Mouse (Mus musculus) embryonic fibroblast, embryonic 13.5 days (primary cell): ENCODE data around the gene Trpv2. TPM values are rescaled to one million over a fixed set of nuclear protein-coding genes. Genes with fewer than 3 reads are reported as not detected.

Source experiments
- H3K27ac ChIP-seq: 2 replicates; pipeline ENCODE4 v1.5.1; 2012; ENCODE audit warnings: low read length, control low read depth, inconsistent platforms; ENCODE audit not compliant: insufficient read depth
- H3K4me1 ChIP-seq: 2 replicates; pipeline ENCODE4 v1.6.1; 2011; ENCODE audit warnings: low read length; ENCODE audit not compliant: control insufficient read depth, insufficient read depth
- H3K4me3 ChIP-seq: 2 replicates; pipeline ENCODE4 v1.5.1; 2011; ENCODE audit warnings: mild to moderate bottlenecking, control low read depth, low read length; ENCODE audit not compliant: insufficient read depth
- CTCF ChIP-seq: IDR thresholded peaks from 2 replicates; pipeline ENCODE4 v1.5.1; 2011; ENCODE audit warnings: mild to moderate bottlenecking, control low read depth, low read length, moderate library complexity, borderline replicate concordance; ENCODE audit not compliant: insufficient read depth
- POLR2A ChIP-seq: IDR thresholded peaks from 2 replicates; pipeline ENCODE4 v1.6.1; 2011; ENCODE audit warnings: low read depth, mild to moderate bottlenecking, control low read depth, low read length, moderate library complexity
- polyA plus RNA-seq: library from polyadenylated mRNA; stranded (reverse); fragments of >200 nt; gene quantifications from 2 replicates; pipeline ENCODE4 v1.2.4, GENCODE M21; 2011; ENCODE audit warnings: low read depth; ENCODE audit not compliant: missing spikeins, insufficient read length

The Trpv2 gene
- polyA plus RNA-seq, 1 experiment: 9.6 TPM

DNA sequence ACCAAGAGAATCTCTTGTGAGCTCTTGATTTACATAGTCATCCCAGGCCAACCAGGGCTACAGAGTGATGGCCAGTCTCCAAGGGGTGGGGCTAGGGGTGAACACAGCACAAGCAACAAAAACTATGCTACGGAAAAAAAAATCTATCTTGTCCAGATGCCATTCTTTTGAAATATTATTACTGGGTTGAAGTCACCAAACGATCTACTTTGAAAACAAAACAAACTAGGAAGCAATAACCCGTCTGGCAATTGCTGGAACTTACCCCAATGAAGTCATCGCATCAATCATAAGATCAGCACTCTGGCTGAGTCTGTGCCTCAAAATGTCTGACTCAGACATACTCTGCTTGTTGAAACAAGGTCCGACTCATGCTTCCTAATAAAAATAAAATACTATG, 24.5 kb upstream of the Trpv2 start:
- H3K27ac ChIP-seq: peak overlapping the region; percentile 94
- peak overlapping the region; percentile 57; the same call in 1 of the 2 replicates for H3K4me3 ChIP-seq
- H3K4me1 ChIP-seq: peaks cover 3% of the 10 kb centered on the region
- TF ChIP-seq POLR2A: no peak
- no peak for TF ChIP-seq CTCF

GRCm38 (mm10) chr11:62550227-62550685, 24.0 kb upstream of the Trpv2 start:
- H3K4me1 ChIP-seq: peaks cover 5% of the 10 kb centered on the region
- peak overlapping the region; percentile 94 for H3K27ac ChIP-seq
- TF ChIP-seq POLR2A (peak; percentile 49; the same call in 1 of the 2 replicates), CTCF (no peak)
- peak overlapping the region; percentile 57 for H3K4me3 ChIP-seq

DNA sequence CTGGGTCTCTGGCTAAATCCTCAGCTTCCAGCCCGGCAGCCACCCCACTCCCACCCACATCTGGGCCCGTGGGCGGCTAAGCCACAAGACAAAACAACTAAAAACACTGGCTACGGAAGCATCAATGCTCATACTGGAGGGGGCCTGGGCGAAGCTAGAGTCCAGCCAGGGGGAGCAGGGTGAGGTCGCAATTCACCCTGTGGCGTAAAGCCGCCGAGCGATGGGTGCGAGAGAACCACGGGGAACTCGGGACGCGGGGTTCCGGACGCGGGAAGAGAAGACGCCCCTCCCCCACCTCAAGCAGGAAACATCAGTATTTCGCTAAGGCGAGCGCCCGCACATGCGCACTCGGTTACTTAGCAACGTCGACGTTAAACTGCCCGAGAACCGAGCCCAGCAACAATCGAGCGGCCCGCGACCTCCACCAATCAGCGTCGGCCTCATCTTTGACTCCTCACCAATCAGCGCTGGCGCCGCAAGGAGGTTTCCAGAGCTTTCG, 23.5 kb upstream of the Trpv2 start, which contains the start of gene Ubb:
Gene Ubb, plus strand, starts transcription at position 445 of the 499 bp plus-strand sequence.
- TF ChIP-seq CTCF (no peak), POLR2A (peak; percentile 79)
- peak within 1 kb of the TSS; percentile 94 for H3K27ac ChIP-seq
- peaks cover 5% of the 10 kb centered on the region for H3K4me1 ChIP-seq
- H3K4me3 ChIP-seq: peak within 1 kb of the TSS; percentile 91

- Histone ChIP-seq H3K4me3 (peak overlapping the region; percentile 91), H3K4me1 (peaks cover 5% of the 10 kb centered on the region), H3K27ac (peak overlapping the region; percentile 91)
- TF ChIP-seq POLR2A (peak; percentile 99), CTCF (no peak)
Measured at GRCm38 (mm10) chr11:62551226-62552119, 22.8 kb upstream of the Trpv2 start.

- Histone ChIP-seq H3K4me3 (peak overlapping the region; percentile 67), H3K4me1 (peaks cover 5% of the 10 kb centered on the region), H3K27ac (no peak overlapping the region)
- TF ChIP-seq CTCF (no peak), POLR2A (no peak)
Measured at GRCm38 (mm10) chr11:62553186-62553585, 21.1 kb upstream of the Trpv2 start.

DNA sequence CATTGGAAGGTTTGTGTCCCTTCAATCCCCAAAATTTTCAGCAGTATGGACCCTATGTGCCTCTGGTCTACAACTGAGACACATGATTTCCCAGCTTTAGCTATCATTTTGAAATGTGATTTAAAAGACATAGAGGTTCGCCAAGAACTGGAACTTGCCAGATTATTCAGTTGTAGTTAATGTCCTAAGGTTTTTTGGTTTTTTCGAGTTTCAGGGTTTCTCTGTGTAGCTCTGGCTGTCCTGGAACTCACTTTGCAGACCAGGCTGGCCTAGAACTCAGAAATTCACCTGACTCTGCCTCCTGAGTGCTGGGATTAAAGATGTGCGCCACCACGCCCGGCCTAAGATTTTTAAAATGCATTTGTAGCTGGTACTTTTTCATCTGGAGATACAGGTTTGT, 20.7 kb upstream of the Trpv2 start:
- peaks cover 5% of the 10 kb centered on the region for H3K4me1 ChIP-seq
- peak overlapping the region; percentile 67 for H3K4me3 ChIP-seq
- H3K27ac ChIP-seq: no peak overlapping the region
- TF ChIP-seq POLR2A (no peak), CTCF (no peak)

DNA sequence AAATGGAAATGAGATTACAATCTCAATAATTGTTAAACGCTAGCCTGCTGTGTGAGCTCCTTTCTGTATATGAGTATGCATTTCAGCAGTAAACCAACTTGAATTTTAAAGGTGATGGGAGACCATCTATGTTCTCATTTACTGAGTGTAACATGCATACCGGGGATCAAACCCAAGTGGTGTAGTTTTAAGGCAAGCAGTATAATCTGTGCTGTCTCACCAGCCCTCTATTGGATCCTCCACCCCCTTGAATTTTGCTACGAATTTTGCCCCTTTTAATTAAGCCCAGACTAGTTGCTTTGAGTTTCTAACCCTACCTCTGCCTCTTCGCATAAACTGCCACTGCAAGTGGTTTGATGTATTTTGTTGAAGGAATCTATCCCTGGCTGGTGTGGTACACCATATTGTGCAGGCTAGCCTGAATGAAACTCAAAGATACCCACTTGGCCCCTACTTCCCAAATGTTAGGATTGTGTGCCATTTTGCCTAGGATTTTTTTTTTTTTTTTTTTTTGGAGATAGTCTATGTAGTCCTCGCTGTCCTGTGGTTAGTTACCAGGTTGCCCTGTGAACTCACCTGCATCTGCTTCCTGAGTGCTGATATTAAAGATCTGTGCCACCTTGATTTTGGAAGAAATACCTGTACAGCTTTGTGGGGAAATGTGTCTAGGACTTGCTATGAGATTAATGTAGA, 20.0 kb upstream of the Trpv2 start:
- Histone ChIP-seq H3K4me3 (peak overlapping the region; percentile 67), H3K27ac (no peak overlapping the region), H3K4me1 (peaks cover 5% of the 10 kb centered on the region)
- TF ChIP-seq CTCF: no peak
- peak; percentile 51; the same call in 1 of the 2 replicates for TF ChIP-seq POLR2A

- peak; percentile 38; the same call in 1 of the 2 replicates for TF ChIP-seq POLR2A
- TF ChIP-seq CTCF: no peak
- H3K27ac ChIP-seq: no peak overlapping the region
- H3K4me3 ChIP-seq: peak overlapping the region; percentile 67; the same call in 1 of the 2 replicates
- peaks cover 6% of the 10 kb centered on the region for H3K4me1 ChIP-seq
Measured at GRCm38 (mm10) chr11:62554934-62555517, 19.3 kb upstream of the Trpv2 start.

- H3K4me1 ChIP-seq: peaks cover 6% of the 10 kb centered on the region
- TF ChIP-seq CTCF: no peak
- TF ChIP-seq POLR2A: peak; percentile 53
- no peak overlapping the region for H3K4me3 ChIP-seq
- no peak overlapping the region for H3K27ac ChIP-seq
Measured at GRCm38 (mm10) chr11:62555896-62556412, 18.3 kb upstream of the Trpv2 start.
